Mouse (Mus musculus) thymus, adult 2 months (tissue): Measurements from ENCODE around the gene Gm20696. TPM values are rescaled to one million over a fixed set of nuclear protein-coding genes. Genes with fewer than 3 reads are reported as not detected.

Experiments
- DNase-seq: peaks from one replicate; pipeline ENCODE4 v3.0.0; 2021
- H3K27ac ChIP-seq: fragments of 200-500 bp; 2 replicates; pipeline ENCODE4 v1.5.1; 2012; ENCODE audit warnings: low read length, control low read depth; ENCODE audit not compliant: control insufficient read depth, insufficient read depth
- H3K27me3 ChIP-seq: fragments of 200-500 bp; 2 replicates; pipeline ENCODE4 v1.6.1; 2012; ENCODE audit warnings: mild to moderate bottlenecking, low read length, moderate library complexity, mixed read lengths; ENCODE audit not compliant: control insufficient read depth, insufficient read depth
- H3K36me3 ChIP-seq: fragments of 200-500 bp; 2 replicates; pipeline ENCODE4 v1.6.1; 2012; ENCODE audit warnings: mild to moderate bottlenecking, low read length, moderate library complexity; ENCODE audit not compliant: control insufficient read depth, insufficient read depth
- H3K4me1 ChIP-seq: fragments of 200-500 bp; replicated peaks from 2 replicates; pipeline ENCODE4 v1.6.1; 2012; ENCODE audit warnings: low read length; ENCODE audit not compliant: control insufficient read depth, insufficient read depth
- H3K4me3 ChIP-seq: fragments of 200-500 bp; 2 replicates; pipeline ENCODE4 v1.5.1; 2012; ENCODE audit warnings: mild to moderate bottlenecking, low read length, control low read depth, moderate library complexity; ENCODE audit not compliant: control insufficient read depth, insufficient read depth
- CTCF ChIP-seq: fragments of 200-500 bp; IDR thresholded peaks from 2 replicates; pipeline ENCODE4 v1.5.1; 2012; ENCODE audit warnings: mild to moderate bottlenecking, control low read depth, low read length, moderate library complexity, borderline replicate concordance; ENCODE audit not compliant: control insufficient read depth, poor library complexity, insufficient read depth; ENCODE audit errors: extremely low read depth
- POLR2A ChIP-seq: fragments of 200-500 bp; IDR thresholded peaks from 2 replicates; pipeline ENCODE4 v1.6.1; 2012; ENCODE audit warnings: mild to moderate bottlenecking, low read length, control low read depth, moderate library complexity; ENCODE audit not compliant: control insufficient read depth, poor library complexity, insufficient read depth; ENCODE audit errors: extremely low read depth
- WGBS: fragments of 180-500 bp; shearing (Covaris S2); methylation state at CpG from one replicate; pipeline ENCODE4 v1.1.7; 2018; 5-methylcytosine and 5-hydroxymethylcytosine counted together
- polyA plus RNA-seq: library from polyadenylated mRNA; depleted of rRNA; stranded (reverse); fragments of >200 nt; gene quantifications from 2 replicates; pipeline ENCODE4 v1.2.3, GENCODE M21; 2012

Gene Gm20696
- polyA plus RNA-seq, 1 experiment, result 3.3 TPM

DNA sequence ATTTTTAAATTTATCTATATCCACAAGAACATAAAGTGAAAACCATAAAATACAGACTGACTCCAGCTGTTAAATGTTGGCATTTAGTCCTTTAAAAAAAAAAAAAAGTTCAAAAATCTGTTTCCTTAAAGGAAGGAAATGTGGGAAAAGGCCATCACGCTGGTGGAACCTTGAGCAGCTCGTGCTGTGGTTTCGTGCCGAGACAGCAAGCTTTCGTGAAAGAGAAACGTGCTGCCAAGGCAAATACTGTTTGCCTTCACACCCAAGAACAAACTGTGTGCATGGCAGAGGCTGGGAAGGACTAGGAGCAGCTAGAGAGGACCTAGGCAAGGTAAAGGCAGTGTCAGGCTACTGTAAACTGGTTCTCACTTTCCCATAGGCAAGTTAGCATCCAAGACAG is 329.0 kb downstream of the Gm20696 start:
- no peaks in the 10 kb centered on the region for H3K27me3 ChIP-seq
- no peaks in the 10 kb centered on the region for H3K36me3 ChIP-seq
- TF ChIP-seq POLR2A, result no peak
- no peak for TF ChIP-seq CTCF
- 23% methylated on average over 6 of the region's 6 CpGs for WGBS
- peaks cover 18% of the 10 kb centered on the region for H3K4me1 ChIP-seq
- DNase-seq, result no peak
- no peak overlapping the region for H3K4me3 ChIP-seq
- H3K27ac ChIP-seq, result no peak overlapping the region

DNA sequence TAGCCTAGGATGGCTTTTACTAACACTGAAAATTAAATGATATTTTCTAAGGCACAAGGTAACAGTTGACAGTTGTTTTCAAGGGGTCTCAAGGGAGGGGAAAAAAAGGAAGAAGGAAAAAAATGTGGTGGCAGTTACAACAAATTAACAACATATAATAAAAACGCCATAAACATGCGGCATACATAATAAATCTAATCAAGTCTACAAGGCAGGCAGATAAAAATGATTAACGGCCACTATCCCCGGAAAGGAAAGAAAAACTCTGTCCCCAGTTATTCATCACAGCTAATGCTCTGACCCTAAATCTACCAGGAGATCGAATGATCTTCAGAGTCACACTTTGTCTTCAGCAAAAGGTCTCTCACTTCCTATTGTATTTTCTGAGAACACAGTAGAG is 330.4 kb downstream of the Gm20696 start:
- no peaks in the 10 kb centered on the region for H3K36me3 ChIP-seq
- WGBS, result 61% methylated on average over 5 of the region's 5 CpGs
- TF ChIP-seq POLR2A, result no peak
- no peak for TF ChIP-seq CTCF
- H3K27ac ChIP-seq, result no peak overlapping the region
- no peak overlapping the region for H3K4me3 ChIP-seq
- no peaks in the 10 kb centered on the region for H3K27me3 ChIP-seq
- H3K4me1 ChIP-seq, result peaks cover 18% of the 10 kb centered on the region
- no peak for DNase-seq

DNA sequence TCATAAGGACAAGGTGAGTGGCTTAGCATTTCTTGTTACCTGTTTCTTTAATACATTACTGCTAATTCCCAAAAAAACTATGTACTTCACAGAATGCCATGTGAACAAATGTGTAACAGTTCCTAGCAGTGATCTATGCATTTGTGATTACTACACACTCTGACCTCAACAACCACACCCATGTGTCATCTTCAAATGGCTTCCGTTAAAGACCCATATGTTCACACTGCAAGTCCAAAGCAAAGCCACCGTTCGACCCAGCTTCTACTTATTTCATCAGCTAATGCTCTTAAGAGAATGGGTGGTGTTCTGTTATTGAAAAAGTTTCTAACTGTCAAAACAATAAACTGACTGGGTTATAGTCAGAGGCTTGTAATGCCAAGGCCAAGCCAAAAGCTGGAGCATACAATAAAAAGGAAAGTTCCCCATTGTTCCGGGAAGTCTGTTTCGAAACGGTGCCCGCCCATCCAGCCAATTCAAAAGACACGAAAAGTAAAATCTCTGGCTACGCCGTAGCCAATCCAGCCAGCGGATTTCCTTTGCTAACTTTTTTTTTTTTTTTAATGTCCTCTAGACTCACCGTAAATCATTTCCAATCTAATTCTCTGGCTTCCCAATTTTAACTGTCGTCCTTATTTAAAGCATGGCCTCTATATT is 331.3 kb downstream of the Gm20696 start:
- no peak for TF ChIP-seq CTCF
- TF ChIP-seq POLR2A, result no peak
- DNase-seq, result no peak
- Histone ChIP-seq H3K27ac (no peak overlapping the region), H3K4me3 (no peak overlapping the region), H3K4me1 (peaks cover 18% of the 10 kb centered on the region), H3K36me3 (no peaks in the 10 kb centered on the region), H3K27me3 (no peaks in the 10 kb centered on the region)
- WGBS, result 76% methylated on average over 13 of the region's 13 CpGs

DNA sequence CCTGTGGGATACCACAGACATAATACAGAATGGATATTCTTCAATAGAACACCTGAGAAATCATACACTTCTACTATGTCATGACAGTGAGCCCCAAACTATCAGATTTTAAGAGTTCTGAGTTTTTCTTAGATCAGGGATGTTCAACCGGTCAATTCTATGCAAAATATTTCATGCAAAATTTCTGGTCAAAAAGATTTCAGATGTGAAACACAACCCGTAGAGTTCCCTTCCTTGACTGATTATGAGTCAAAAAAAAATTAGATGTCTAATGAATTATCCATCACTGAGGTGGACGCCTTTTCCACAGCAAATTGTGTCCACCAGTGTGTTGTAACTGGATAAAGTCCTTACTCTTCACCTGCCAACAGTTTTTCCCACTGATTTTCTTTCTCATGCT is 332.3 kb downstream of the Gm20696 start:
- 97% methylated on average over 3 of the region's 3 CpGs for WGBS
- Histone ChIP-seq H3K4me3 (no peak overlapping the region), H3K36me3 (no peaks in the 10 kb centered on the region), H3K27ac (no peak overlapping the region), H3K27me3 (no peaks in the 10 kb centered on the region), H3K4me1 (peaks cover 14% of the 10 kb centered on the region)
- no peak for TF ChIP-seq CTCF
- TF ChIP-seq POLR2A, result no peak
- DNase-seq, result no peak

DNA sequence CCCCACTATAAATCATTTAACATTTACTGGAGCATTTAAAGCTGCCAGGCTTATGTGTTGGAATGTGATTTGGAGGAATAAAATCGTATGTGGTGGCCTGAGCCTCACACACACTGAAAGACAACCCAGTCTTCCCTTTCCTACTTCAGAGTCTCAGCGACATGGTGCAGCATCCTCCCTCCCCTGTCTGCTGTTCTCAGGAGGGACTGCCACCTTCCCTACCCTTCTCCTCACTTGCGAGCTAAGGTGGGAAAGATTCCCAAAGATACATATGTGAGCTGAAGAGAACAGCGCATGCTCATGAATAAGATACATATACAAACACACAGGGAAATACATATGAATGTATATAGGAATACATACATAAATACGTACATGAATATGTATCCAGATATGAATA is 333.5 kb downstream of the Gm20696 start:
- no peak for TF ChIP-seq CTCF
- TF ChIP-seq POLR2A, result no peak
- no peaks in the 10 kb centered on the region for H3K27me3 ChIP-seq
- H3K4me3 ChIP-seq, result no peak overlapping the region
- WGBS, result 96% methylated on average over 5 of the region's 5 CpGs
- H3K36me3 ChIP-seq, result no peaks in the 10 kb centered on the region
- no peak for DNase-seq
- no peak overlapping the region for H3K27ac ChIP-seq
- H3K4me1 ChIP-seq, result peaks cover 6% of the 10 kb centered on the region

DNA sequence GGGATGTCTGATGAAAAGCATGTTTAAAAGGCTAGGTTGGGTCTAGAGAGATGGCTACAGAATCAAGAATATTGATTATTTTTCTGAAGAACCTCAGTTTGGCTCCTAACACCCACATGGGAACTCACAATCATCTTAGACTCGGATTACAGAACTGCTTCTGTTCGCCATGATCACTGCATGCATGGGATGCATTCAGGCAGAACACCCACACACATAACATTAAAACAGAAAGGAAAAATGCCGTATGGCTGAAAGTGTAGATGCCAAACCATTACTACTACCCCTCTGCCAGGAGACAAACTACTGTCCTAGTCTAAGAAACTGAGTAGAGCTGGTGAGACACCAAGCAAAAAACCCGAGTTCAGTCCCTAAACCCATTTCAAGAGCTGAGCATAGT is 336.4 kb downstream of the Gm20696 start:
- H3K36me3 ChIP-seq, result no peaks in the 10 kb centered on the region
- H3K4me1 ChIP-seq, result no peaks in the 10 kb centered on the region; the same call in 1 of the 2 replicates
- TF ChIP-seq POLR2A (no peak), CTCF (no peak)
- no peak overlapping the region for H3K27ac ChIP-seq
- H3K27me3 ChIP-seq, result no peaks in the 10 kb centered on the region
- 97% methylated on average over 4 of the region's 4 CpGs for WGBS
- no peak overlapping the region for H3K4me3 ChIP-seq
- no peak for DNase-seq

DNA sequence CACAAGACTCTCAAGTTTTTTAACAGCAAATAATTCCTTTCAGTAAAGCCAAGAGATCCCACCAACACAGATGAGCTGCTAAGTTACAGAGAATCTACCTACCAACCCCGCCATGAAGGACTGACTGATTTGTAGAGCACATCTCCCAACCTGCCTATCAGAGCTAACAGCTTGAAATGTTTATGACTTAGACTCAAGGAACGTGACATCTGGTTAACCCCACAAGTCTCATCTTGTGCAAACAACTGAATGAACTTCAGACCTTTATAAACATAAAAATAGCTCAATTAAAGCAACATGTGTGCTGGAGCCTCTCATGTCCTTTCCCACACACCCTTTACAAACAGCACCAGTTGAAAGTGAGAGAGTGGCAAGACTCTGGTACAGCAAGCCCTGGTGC is 338.0 kb downstream of the Gm20696 start:
- no peaks in the 10 kb centered on the region for H3K36me3 ChIP-seq
- H3K4me3 ChIP-seq, result no peak overlapping the region
- H3K27me3 ChIP-seq, result no peaks in the 10 kb centered on the region
- 83% methylated on average over 2 of the region's 2 CpGs for WGBS
- no peak for DNase-seq
- no peak overlapping the region for H3K27ac ChIP-seq
- no peak for TF ChIP-seq CTCF
- no peak for TF ChIP-seq POLR2A
- no peaks in the 10 kb centered on the region; the same call in 1 of the 2 replicates for H3K4me1 ChIP-seq
